Mouse (Mus musculus) layer of hippocampus, postnatal 10 days (tissue): ENCODE data around the gene Nox1. TPM values are rescaled to one million over a fixed set of nuclear protein-coding genes. Genes with fewer than 3 reads are reported as not detected.
"Not testable (repeated sequence)": the region's sequence is repeated elsewhere in the genome, so short reads cannot be mapped to it uniquely, and the experiment has no call there.

Experiments
- DNase-seq, 2 experiments: peaks; one replicate each; pipeline ENCODE4 v3.0.0; 2021; ENCODE audit warnings: low spot score in 2 of 2
- long read RNA-seq: library from polyadenylated mRNA; stranded (forward); transcript quantifications from one replicate; pipeline ENCODE4 v2.0.0, GENCODE M21; 2023
- total RNA-seq, 2 experiments: library from RNA; stranded (reverse); gene quantifications; 2 replicates each; pipeline ENCODE4 v1.2.3; 2021

Gene Nox1
- total RNA-seq, result not detected
- long read RNA-seq, result 0 reads

DNA sequence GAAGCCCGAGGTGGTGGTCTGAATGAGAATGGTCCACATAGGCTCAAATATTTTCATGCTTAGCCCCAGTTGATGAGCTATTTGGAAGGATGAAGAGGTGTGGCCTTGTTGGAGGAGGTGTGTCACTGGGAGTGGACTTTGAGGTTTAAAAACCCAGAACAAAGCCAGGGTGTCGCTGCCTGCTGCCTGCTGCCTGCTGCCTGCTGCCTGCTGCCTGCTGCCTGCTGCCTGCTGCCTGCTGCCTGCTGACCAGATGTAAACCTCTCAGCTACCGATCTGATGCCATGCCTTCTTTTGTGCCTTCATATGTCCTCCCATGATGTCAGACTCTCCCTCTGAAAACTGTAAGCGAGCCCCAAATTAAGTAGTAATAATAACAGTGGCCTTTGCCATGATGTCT is at the start of gene Nox1:
Gene Nox1 (minus strand): TSS at position 101 of the 400 bp plus-strand sequence.
- no peak for DNase-seq

DNA sequence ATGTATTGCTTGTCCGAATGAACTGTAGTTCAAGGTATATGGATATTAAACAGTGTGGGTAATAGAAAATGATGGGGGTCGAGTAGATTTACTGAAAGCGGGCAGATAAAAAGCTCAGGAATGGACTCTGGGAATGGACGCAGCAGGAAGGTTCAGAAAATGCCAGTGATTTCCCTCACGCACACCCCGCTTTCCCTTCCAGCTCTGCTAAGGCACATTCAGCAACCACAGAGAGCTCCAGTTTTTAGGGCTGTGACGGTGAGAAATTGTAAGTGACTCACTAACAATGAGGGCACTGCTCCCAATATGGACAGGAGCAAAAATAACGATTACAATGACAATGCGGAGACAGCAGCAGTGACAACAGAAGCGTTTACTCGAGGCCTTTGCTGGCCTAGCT is 40.4 kb upstream of the Nox1 start:
- no peak for DNase-seq

DNA sequence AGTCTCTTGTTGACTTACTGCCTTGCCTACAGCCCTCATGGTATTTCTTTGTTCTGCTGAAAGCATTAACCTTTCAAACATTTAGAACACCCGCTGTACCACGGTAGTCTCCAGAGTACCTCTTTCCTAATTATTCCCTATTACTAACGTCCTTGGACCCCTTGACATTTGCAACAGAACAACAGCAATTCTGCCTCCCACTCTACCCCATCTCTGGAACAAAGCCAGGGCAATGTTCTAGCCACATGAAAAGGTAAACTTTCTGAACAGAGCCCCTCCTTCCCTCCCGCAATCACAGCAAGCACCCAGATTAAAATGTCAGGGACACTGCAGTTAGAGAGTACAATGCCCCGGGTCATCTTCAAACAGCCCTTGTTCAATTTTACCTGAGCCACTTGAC is 39.4 kb upstream of the Nox1 start:
- DNase-seq, result no peak

DNA sequence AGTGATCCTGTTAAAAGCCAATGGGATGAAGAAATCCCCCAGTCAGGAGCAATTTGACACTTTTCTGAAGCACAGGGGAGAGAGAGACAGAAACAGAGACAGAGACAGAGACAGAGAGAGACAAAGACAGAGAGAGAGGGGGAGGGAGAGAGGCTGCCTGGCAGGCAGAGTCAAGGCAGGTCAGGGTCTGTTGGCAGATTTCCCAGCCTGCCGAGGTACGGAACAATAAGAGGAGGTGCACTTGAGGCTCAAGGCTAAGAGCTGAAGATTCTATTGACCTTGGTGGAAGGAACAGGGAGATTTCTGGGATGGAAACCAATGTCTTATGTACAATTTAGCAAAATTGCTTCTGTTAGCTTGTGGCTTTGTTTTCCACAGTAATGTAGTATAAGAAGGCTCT is 26.4 kb upstream of the Nox1 start:
- DNase-seq, result no peak

DNA sequence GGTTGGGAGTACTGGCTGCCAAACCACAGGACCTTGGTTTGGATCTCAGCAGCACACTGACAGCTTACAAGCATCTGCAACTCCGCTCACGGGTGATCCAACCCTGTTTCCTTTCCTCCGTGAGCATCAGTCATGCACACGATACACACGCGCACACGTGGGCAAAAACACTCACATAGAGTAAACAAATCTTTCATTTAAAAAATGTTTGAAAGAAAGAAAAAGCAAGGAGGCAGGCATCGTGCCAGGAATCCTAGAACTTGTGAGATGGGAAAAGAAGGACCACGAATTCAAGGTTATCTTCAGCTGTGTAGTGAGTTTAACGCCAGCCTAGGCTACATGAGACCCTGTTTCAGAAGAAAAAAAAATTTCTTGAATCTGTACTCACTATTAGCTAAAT is 24.2 kb upstream of the Nox1 start:
- no peak for DNase-seq

DNA sequence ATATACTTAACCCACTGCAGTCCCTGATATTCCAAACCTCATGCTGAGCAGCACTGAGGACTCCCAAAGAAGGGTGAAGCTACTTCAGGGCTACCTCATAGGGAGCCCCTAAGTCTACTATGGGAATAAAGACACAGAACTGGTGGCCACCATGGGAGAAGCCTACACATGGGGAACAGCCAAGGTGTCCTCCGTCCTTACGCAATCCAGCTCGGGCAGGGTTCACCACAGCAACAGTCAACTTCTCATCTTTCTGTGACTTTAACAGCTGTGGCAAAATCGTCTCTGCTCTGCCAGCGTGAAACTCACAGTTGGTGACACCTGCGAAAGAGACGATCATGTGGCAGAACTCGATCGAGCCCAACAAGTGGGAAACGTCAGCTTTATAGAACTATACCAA is 16.5 kb upstream of the Nox1 start:
- no peak for DNase-seq

DNA sequence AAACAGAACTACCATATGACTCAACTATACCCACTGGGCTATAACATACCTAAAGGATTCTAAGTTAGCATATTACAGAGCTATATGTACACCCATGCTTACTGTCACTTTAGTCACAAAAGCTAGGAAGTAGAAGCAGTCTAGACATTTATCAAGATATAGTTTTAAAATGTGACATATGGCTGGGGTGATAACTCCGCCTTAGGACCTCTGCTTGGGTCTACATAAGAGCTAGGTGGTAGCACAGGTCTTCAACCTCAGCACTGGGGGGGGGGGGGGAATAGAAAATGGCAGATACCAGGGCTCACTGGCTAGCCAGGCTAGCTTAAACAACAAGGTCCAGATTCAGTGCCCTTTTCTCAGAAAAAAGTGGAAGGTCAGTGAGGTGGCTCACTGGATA is 11.3 kb upstream of the Nox1 start:
- no peak for DNase-seq

DNA sequence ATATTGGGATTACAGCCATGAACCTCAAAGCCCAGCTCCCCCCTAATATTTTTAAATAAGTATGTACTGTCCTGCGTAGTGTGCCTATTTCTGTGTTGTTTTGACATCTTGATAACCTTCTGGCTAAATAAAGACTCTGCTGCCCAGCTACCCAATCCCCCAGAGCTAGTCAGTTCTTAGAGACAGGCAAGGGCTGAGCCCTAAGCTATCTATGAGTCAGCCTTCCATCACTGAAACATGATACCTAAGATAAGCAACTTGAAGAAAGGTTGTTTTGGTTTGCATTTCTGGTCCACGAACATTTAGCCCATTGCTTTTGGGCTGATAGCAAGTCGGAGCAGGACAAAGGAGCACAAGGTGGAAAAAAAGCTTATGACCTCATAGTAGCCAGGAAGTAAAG is 1.1 kb downstream of the Nox1 start:
- no peak for DNase-seq

DNA sequence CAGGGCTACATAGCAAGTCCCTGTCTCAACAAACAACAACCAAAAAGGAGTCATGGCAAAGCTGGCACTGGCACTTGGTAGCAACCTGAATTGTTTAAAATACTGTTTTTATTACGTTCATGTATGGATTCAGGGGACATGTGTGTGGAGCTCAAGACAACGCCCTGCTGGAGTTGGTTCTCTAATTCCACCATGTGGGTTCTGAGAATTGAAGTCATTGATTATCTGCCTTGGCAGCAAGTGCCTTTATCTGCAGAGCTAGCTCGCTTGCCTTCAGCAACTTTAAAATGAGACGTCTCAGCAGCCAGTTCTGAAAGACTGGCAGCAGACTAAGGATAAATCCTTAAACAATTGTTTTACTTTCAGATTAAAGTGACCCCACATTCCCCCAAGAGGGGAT is 3.6 kb downstream of the Nox1 start:
- no peak for DNase-seq

DNA sequence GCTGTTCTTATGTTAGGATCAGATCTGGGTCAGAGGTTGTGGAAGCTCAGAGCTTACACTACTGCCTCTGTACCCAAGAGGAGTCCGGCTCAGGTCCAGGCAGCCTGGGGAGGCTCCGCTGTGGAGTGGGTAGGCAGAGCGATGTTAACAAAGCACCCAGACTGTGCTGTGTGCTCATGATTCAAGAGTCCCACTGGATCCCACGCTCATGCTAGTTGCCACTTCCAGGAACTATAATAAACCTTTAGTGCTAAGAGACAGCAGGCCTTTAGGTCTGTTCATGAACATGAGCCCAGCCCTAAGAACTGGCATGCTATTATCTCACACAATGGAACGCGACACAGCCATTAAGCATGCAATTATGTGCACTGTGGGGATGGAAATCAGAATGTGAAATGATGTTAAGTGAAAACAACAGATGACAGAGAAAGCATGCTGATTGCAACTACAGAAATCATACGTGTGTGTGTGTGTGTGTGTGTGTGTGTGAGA is 10.6 kb downstream of the Nox1 start:
- DNase-seq, result peak in 1 of 2 experiments; percentile 10

DNA sequence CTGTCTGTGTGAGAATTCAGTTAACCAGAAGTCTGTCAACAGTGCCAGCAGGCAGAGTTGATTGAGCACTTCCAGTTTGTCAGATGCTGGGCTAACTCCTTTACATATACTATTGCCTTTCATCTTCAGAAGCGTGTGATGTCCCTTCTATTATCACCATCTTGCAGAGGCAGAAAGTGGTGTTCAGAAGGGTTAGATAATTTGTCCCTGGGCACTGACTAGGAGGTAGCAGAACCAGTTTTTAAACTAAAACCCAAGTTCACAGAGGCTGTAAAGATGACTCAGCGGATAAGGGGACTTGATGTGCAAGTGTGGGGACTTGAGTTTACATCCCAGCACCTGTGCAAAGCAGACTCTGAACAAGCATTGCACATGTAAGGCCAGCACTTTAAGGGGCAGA is 13.3 kb downstream of the Nox1 start:
- no peak for DNase-seq

DNA sequence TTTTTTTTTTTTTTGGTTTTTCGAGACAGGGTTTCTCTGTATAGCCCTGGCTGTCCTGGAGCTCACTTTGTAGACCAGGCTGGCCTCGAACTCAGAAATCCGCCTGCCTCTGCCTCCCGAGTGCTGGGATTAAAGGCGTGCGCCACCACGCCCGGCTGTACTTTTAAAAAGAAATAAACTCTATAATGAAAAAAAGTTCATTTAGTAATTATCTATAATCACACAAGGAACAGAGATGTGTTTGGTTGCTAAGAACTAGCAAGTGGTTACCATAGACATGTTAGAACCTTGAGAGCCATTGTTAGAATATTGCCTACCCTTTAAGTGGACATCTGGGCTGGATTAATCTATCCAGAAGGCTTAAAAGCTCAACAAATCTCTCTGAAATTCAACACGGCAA is 34.6 kb downstream of the Nox1 start, which contains the start of gene Arl13a:
Gene Arl13a (plus strand): TSS at position 301 of the 400 bp plus-strand sequence.
- DNase-seq, result not testable (repeated sequence)

DNA sequence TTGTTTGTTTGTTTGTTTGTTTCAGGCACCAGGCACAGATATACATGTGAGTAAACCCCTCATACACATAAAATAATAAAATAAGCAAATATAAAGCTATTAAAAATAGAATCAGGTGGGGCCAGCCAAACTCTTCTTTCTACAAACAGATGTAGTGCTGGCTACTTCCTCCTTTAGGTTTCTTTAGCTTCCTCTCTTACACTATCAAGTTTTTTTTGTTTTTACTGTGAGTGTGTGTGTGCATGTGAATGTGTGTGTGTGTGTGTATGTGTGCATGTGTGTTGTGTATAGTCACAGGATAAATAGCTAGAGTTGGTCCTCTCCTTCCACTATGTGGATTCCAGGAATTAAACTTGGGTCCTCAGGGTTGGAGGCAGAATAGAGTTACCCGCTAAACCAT is 47.1 kb downstream of the Nox1 start:
- DNase-seq, result no peak

DNA sequence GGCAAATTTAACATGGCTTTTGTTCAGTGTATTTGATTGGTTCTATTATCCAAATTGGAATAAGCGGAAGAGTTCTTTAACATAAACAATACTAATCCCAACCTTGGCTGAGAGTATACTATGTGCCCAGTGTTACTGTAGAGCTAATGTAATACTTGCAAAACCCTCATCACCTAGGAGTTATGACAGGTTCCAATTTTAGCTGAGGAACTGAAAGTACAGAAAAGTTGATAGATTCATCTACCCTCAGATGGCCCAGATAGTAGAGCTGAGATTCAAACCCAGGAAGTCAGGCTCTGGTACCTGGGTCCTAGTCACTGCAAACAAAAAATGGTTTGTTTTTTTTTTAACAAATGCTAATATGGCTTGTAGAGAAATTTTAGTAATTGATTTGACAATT is 51.2 kb downstream of the Nox1 start:
- DNase-seq, result no peak

DNA sequence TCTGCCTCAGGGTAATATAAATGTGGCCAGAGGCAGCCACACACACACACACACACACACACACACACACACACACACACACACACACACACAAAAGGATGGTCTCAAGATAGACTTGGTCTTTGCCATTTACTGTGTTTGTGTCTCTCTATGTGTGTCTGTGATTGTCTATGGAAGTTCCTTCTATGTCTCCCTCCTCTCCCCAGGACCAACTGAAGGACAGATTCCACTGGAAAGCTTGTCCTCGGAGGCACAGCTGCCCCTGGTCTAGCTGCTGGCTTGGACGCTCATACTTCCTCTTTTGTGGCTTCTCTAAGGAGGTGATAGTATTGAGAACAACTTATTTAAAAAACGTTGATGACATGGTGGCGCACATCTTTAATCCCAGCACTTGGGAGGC is 58.3 kb downstream of the Nox1 start:
- no peak for DNase-seq

DNA sequence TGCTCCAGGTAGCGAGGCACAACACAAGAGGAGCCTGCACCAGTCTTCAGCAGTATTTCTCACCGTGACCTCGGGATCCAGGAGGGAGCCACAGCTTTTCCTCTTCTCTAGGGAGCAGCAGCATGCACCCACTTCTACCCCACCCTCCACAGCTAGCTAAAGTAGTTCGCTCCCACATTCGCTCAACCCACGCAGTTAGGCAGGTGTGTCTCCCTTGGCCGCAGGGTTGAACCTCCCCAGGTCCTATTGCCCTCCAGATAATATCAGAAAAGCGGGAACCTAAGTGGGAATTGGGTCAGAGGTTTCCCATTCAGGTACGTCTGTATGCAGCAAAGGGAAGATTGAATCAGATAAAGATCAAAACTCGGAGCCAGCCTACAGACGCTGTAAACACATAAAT is 58.9 kb downstream of the Nox1 start:
- DNase-seq, result no peak

DNA sequence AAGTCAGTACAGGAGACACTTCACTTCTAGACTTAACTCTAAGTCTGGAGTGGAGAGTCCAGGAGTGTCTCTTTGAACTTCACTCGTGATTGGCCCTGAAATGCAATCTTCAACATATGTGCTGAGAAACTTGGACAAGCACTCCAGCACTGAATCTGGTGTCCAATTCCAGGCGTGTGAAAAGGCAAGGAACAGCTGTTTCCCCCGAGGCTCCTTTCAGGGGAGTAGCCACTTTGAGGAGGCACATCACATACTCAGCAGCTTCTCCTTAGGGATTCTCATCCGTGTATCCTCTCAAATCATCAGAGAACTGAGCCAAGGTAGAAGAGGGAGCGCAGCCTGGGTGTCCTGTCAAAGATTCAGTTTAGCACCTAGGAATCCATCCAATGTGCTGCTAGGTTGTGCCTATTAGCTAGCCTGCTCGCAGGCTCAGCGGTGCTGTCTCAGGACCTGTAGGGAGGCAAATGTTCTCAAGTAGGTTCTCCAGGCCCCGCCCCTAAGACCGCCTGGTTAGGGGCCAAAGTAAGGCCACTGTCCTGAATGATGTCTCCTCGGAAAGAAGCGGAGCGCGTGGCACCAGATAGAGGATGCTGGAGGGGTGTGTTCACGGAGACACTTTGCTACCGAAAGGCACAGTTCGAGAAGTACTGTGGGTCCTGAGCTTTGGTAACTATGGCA is 59.6 kb downstream of the Nox1 start, which contains the start of gene Xkrx:
Gene Xkrx (minus strand): TSS at position 34 of the 678 bp plus-strand sequence.
- DNase-seq, result no peak

DNA sequence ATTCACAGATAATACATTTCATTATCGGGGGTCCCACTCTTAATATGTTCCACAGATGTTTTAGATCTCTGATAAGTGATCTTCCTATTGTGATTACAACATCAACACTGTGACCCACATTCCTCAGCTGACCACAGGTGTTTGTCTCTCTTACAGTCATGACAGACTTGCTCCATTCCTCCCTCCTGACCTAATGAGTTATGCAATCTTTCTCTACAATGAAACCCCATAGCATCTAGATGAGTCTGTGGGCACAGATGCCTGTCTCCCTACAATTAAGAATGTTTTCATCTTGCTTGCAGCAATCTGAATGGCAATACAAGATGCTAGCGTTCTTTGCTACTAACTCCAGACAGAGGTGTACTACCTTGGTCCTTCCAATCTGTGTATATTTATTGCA is 61.3 kb downstream of the Nox1 start:
- no peak for DNase-seq

DNA sequence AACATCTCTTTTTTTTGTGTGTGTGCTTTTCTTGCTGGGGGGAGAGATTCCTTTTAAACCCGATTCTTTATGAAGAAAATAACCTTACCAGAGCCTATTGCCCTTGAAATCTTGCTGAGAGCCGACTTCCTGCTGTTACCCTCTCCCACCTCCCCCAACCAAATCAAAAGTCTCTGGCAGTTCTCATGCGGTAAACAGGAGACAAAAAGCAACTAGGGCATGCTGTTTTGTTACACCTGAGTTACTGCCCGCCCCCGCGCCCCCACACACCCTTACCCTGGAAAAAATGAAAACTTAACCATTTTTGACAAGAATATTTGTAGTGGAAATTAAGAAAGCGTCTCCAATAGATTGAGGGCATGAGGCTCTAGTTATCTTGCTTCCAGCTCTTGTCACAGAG is 63.6 kb downstream of the Nox1 start:
- DNase-seq, result no peak

DNA sequence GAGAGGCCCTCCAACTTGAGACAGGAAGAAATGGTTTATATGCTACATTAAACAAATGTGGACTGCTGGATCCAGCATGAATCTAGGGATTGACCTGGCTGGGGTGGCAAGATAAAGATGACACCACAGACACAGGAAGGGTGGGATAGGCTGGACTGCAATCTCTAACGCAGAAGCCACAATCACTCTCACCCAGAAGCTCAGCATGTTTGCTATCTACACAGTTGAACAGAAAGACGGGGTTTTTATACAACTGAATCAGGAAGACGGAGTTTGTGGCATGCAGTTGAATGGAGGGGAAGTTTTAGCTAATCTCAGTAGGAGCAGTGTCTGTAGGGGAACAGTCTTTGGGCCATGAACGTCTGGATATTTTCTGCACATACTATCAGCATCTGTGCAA is 79.8 kb downstream of the Nox1 start:
- no peak for DNase-seq

DNA sequence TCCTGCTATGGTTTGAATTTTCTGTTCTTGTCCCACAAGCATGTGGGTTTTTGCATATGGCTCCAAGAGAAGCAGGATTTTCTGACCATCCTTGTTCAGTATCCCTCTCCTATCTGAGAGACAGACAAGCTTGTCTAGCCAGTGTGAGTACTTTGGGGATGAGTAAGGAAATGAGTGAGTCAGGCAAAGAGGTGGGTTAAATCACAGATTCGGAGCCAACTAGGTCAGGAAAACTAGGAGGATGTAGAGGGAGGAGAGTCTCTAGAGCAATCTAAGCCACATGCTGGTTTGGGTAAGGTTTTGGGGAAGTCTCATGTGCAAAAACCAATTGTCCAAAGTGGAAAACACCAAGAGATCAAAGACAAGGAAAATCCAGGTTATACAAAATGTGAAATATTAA is 80.2 kb downstream of the Nox1 start:
- DNase-seq, result no peak

DNA sequence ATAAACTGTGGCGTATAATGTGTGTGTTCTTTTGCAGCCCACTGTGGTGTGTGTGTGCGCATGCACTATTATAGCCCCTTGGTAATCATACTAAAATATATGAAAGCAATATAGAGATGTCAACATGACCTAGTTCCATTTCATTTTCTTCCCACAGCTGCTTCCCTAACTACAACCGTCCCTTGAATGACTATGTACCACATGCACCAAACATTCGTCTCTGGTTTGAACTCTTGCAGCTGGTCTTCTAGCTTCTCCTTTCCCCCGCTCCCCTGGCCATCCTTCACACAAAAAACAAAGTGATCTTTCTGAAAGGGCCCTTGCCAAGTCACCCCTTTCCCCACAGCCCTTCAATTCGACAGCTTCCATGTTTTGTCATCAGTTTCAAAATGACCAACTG is 81.7 kb downstream of the Nox1 start:
- DNase-seq, result no peak

DNA sequence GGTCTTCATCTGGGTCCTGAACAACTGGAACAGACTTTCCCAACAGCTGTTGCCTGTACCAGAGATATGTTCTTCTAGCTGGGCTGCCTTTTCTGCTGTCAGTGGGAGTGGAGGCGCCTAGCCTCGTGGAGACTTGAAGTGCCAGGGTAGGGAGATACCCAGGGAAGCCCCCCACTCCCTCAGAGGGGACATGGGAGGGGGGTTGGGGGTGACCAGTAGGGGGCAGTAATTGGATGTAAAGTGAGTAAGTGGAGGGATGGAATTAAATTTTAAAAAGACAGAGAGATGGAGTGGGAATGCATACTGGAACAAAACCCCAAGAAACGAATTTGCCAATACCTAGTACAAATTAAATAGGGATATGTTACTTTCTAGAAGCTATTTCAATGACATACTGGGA is 87.9 kb downstream of the Nox1 start:
- no peak for DNase-seq
